Mouse (Mus musculus): ENCODE measurements around the gene Mical3.

Gene Mical3

DNA sequence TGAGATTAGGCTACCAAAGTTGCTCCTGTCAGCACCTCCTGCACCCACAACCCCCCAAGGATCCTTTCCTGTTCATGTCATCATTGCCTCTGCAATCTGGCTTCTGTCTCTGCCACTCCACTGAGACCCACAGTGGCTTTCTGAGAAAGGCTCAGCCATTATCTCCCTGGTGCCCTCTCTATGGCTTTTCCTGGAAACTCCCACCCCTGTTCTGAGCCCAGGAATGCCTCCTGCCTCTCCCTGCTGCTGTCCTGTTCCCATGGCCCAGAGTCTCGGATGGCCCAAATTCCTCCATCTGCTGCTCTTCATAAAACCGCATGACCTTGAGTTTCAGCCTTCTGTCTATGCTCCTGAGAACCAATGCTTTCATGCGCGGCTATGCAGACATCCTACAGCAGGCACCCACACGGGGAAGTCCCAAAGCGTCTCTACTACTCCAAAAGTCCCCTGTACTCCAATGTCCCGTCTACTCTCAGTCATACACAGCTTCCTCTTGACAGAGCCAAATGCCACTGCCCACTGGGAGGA lies 77.2 kb downstream of the Mical3 start:
- DNase-seq (ENCODE audit: low spot score): no peak

DNA sequence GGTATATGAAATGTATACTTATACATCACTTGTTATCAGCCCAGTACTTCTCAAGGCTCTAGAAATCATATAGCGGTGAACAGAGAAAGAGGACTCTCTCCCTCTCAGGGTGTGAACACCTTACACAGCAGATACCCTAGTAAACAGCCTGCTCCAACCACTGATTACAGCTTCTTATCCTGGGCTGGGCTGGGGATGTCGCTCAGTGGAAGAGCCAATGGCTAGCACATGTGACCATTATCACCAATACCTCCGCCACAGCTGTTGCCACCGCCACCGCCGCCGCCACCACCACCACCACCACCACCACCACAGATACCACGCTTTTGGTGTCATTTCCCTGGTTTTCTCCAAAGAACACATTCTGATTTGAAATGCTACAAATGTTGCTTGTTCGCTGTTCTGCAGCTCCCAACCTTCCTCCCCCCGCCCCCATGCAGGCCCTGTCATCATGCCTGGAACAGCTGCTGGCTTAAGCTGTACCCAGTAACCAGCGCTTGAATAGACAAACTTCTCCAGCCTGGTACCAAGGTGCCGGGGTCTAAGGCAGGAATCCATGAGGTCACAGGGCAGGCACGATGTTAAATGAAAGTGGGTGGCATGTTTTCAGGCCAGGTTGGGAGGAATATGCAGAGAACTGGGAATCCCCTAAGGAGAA lies 78.7 kb downstream of the Mical3 start:
- no peak for DNase-seq (ENCODE audit: low spot score)

DNA sequence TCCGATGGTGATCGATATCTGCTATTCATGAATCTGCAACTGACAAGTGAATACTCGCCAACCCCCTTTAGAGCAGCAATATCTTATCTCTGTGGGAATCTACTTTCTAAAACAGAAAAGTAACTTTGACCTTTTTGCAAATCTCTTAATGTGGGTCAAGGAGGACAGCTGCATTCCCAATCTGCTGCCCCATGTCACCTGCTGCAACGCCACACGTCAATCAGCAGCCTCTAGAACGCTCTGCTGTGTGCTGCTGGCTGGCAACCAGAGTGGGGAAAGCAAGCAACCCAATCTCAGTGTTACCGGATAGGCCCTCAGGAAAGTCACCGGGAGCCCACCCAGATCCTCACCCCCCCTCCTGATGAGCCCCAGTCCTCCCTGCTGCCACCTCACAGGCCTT lies 79.4 kb downstream of the Mical3 start:
- no peak for DNase-seq (ENCODE audit: low spot score)

DNA sequence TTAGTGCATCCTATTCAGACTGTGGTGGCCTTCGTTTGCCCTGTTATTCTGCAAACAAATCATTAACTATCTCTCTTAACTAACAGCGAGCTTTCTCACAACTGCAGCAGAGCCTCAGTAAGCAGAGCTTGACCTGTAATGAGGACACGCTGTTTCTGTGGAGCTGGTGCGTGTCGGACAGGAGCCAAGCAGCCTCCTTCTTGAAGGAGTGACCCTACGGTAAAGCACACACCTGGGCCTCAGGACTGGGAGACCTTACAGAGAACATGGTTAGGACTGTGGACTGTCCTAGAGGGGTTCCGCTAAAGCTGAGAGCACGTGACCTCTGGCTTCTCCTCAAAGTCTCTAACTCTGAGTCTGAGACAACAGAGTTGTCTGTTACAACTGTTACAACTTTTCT lies 82.1 kb downstream of the Mical3 start:
- no peak for DNase-seq (ENCODE audit: low spot score)

DNA sequence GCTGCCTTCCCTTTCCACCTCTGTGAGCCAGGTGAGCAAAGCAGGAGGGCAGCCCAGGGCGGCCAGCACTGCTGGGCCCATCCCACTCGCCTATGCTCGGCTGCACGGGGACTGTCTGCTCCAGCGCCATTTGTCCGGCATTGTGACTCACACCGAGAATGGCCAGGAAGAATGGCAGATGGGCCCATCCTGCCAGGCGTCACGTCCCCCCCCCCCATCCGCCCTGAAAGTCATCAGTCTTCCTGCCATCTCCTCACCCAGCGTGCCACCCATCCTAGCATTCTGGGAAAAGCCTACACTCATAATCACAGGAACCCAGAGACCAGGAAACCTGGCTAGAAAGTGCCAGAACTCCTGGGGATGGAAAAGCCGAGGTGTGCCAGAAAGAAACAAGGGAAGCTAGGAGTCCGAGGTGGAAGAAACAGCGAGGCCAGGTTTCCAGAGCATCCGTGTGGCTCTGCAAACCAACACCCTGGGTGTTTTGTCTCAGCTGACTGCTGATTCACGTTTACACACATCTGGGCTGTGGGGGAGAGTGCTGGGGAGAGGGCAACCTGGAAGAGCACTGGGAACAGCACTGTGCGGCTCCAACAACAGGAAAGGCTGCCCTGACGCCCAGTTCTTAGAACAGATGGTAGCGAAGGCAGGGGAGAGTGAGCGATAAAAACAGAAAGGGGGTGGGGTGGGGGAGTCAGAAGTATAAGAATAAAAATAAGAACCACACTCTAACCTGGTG lies 85.3 kb downstream of the Mical3 start:
- no peak for DNase-seq (ENCODE audit: low spot score)

DNA sequence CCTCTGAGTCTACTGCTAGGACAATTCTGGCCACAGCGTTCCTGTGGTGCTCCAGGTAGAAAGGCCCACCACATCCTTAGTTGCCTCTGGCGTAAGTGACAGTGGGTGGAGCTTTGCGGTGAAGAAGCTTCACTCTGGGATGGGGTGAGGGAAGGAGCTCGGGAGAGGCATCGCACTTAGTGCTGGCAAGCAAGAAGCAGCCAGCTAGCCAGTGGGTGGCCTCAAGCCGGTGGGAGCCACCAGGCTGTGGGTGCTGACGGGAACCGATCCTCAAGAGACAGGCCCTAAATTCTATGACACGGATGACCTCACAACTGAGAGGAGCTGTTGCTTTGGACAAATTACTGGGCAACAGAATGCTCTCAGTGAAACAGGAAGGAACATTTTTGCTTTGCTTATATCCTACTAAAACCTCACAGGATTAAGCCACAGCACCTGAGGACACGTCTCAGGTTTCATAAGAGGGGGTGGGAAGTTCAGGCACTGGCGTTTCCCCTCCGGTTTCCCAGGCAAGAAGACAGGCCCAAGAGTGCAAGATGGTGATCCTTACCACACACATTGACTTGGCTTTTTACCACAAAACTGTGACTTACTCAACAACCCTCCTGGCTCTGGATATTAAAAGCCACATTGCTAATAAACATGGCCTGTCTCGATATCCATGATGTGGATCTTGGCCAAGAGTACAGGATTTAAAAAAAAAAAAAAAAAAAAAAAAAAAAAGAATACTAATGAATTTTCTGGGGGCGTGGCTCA lies 87.2 kb downstream of the Mical3 start:
- no peak for DNase-seq (ENCODE audit: low spot score)

DNA sequence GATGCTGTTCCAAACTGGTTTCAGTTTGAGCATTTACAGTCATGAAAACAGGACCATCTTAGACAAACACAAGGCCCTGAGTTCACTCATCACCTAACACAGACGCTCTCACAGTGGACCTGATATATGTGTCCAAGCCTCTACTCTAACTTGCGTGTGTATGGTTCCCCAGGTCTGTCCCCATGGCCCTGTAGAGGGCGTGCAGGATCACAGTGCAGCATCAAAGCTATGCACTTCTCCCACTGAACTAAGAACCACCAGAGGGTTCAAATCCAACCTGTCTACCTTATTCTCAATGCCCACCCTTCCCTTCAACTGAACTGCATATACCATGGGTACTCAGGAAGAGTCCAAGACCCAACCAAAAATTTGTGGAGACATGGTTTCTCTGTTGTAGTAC lies 91.1 kb downstream of the Mical3 start:
- no peak for DNase-seq (ENCODE audit: low spot score)

DNA sequence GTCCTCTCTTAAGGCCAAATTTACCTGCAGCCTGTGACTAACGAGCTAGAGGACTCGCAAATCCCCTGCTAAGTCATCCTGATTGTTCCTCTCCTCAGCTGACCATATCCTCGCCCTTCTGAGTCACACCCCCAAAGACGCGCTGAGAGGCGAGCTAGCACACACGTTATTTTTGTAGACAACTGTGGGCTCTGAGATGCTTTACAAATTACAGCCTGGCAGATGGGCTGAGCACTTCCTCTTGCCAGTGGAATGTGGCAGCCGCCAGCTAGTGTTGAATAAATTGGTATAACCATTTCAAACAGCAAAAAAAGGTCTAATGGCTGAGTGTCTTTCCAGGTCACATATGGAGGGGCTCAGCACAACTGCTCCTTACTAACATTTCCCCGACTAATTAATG lies 91.5 kb downstream of the Mical3 start:
- DNase-seq (ENCODE audit: low spot score): no peak

DNA sequence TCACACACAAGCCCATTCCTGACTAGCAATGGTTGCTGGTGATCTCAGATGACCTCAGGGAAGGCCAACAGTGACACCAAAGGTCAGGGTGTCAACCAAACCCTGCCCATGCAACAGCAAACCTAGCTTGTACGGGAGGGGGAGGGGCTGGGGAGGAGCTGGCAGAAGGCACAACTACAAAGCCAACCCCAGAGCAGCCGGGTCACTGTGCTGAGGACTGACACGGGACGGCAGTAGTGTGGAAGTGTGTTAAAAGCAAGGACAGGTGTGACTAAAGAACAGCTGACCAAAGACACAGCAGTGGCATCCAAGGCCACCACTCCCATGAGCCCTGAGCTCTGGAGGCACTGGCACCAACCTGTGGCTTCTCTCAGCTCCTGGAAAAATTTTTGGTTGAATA lies 93.7 kb downstream of the Mical3 start:
- no peak for DNase-seq (ENCODE audit: low spot score)

DNA sequence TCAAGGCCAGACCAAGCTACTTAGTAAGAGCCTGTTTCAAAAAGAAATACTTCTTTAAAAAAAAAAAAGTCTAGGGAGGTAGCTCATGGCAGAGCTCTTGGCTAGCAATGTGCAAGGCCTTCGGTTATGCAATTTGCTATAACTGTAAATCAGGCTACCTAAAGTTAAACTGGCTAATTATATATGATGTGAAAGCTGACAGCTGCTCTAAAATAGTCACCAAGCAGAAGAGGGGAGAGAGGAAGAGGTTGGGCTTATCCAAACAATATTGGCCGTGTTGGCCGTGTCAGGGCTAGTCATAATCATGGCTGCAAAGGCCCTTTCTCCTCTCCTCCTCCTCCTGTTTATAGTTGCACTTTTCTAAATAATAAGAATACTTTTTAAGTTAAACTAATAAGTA lies 94.9 kb downstream of the Mical3 start:
- DNase-seq (ENCODE audit: low spot score): no peak

DNA sequence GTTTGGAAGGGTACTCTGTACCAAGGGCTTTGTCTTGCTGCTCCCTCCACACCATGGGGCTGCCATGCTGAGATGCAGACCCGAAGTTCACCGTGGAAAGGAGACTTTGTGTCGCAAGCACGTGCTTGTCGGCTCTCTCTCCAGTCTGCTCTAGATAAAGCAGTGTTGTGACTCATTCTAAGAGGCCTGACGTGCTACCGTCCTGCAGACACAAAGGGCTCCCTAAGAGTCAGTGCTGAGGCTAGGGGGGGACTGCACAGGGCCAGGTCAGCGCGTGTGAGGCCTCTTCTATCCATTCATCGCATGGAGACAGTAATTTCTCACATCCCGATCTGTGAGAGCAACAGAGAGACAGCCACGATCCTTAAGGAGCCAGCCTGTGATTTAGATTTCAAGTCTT lies 95.5 kb downstream of the Mical3 start:
- no peak for DNase-seq (ENCODE audit: low spot score)

DNA sequence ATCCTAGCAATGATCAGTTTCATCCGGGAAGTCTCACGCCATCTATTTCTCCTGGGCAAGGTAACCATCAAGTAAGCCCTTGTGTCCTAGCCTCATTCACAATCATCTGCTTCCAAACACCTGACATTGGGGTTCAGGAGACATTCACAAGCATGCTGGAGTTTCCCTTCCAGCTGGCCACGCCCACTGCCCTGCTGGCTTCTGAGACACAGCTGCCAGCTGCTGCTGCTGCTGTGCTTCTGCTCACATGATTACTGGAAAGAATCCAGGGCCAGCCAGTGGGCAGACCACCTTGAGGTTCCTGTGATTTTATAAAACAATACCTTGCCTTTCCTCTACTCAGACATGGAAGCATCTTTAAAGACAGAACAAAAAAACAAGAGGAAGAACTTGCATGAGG lies 97.5 kb downstream of the Mical3 start:
- no peak for DNase-seq (ENCODE audit: low spot score)

DNA sequence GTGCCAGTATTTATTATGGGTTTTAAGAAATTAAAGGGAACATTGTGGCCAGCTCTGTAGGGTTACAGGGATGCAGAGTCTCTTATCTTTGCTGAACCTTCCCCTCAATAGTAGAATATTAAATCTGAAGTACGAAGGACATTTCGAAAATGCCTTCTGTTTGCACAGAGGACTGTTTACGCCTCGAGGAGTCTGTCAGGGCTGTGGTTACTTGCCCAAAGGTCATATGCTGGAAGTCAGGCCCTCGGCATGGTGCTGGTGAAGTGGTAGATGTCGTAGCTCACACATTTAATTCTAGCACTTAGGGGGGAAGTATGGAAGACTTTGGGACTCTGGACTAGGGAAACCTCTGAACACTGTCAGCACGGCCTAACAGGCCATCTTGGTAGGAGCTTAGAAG lies 99.4 kb downstream of the Mical3 start:
- no peak for DNase-seq (ENCODE audit: low spot score)

DNA sequence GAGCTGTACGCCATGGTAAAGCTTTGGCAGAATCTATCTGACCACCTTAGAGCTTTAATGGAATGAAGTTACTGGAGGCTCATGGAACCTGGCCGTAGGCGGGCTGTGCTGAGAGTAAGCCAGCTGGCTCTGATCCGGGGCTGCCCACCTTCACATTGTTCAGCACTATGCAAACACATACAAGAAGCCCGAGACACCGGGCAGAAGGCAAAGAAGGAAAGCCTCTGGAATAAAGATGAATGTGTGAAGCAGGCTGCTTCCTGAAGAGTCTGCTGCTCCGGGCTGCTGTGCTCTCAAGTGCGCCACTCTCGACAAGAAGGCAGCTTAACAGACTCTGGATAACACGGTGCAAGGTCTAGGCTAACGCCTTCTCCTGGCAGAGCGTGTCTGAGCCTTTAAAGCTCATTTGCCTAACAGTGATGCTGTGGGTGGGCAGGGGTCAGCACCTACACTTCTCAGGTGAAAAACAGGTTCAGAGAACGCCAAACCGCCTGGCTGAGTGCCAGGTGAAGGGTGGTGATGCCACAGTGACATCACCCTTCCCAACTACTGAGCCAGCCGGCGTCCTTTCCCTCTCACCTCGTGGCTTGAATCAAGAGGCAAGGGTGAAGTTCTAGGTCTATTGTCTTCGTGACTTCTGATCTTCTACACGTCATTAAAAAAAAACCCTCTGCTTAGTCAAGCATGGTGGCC lies 100.8 kb downstream of the Mical3 start:
- no peak for DNase-seq (ENCODE audit: low spot score)

DNA sequence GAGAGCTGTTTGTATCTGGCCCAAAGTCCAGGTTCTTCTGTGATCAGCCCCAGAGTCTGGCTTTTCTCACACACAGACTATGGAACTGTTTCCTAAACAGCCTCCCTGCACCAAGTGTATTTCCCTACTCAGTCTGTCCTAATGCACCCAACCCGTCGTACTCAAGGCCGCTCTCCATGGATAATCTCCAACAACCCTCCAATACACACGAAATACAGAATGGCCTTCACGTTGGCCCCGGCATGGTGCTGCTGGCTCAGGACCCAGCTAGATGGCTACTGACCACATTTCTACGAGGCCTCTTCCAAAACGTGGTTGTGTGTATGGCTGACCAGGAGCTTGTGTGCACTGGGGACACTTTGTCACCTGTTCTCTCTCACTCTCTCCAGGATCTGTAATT lies 102.3 kb downstream of the Mical3 start:
- DNase-seq (ENCODE audit: low spot score): no peak

DNA sequence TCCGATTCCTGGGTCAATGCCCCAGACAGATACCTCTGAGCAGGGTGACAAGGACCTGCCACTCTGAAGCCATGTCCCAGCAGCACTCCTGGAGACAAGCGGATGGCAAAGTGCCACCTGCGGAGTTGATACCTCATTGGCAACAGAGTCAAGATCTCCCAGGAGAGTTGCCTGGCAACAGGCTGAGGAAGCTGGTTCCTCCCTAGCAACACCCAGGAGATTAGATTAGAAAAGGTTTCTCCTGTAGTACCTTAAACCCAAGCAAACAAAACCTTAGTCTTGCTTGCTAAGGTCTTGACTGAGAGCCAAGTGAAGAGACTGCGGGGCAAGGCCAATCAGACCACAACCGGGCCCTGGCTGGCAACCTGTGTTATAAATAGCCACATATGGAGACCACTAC lies 103.5 kb downstream of the Mical3 start:
- no peak for DNase-seq (ENCODE audit: low spot score)

DNA sequence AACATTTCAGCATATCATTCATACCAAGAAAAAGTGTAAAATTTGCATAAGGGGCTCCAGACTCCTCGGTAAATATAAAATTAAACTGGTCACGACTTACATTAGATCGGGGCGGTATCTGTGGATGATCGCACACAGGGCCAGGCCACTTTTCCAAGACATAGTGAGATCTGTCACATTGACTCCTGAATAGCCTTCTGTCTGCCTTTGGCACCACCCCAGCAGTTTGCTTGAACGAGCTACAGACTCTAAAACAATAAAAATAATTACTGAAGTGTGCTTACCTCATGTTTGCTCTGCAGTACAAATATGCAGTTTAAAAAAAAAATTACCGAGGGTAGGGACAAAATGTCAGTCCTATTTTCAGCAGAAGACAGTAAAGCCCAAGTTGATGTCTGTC lies 103.9 kb downstream of the Mical3 start:
- no peak for DNase-seq (ENCODE audit: low spot score)

DNA sequence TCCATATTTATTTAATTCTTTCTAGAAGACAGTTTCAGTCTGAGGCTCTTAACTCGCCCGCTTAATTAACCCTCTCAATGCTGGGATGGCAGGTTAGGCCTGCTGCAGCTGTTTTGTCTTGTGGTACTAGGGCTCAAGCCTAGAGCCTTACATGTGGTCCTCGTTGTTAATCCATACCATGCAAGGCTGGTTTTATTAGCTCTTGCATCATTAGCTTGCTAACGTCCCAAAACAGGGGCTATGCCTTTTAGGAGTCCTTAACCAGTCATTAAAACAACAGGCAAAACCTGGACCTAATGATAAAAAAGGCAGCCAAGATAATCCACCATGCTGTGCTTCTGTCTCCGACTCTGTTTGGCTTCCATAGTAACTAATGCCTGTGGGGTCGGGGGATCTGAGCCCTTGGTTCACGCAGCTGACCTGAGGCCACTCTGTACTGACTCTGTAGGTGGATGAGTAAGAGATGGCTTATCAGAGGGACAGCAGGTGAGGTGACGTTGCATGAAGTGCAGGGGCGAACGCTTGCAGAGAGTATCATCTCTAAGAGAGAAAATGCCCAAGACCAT lies 104.7 kb downstream of the Mical3 start:
- no peak for DNase-seq (ENCODE audit: low spot score)

DNA sequence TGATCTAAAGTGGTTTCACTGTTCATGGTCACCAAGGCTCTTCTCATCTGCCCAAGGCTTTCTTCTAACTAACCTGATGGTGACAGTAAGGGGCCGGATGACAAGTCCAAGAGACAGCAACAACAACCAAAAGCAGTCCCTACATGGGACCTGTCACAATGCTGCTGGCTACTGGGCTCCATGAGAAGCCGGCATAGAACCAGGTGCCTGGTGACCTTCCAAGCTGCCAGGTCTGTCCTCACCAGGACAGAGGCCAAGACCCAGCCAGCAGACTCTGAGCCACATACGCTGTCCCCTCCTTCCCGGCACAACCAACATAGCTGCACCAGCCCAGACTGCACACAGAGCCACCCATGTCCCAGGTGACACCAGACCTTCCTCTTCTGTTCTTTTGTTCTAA lies 112.7 kb downstream of the Mical3 start:
- DNase-seq (ENCODE audit: low spot score): no peak

DNA sequence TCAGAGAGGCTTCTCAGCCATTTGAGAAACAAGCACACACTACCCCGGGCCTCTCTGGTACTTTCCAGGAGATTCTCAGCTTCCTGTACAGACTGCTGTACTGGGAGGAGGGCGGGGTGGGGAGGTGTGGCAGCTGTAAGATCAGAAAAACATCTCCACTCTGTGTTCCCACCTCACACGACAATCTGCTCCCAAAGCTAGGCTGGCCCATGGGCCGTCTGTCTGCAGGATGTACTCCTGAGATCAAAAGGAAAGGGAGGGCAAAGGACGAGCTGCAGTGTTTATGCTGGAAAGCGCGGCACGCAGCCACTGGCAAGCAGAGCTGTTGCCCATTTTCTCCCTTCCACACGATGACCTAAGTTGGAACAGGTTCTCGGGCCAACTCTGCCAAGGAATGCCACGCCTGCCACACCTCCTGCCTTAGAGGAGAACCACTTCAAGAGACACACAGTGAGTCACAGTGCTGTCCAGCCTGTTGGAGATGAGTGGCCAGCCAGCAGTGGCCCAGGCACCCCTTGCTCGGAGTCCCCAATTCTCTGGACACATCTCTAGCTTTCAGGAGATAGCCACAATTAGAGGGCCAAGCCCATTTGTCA lies 113.3 kb downstream of the Mical3 start:
- DNase-seq (ENCODE audit: low spot score): no peak

DNA sequence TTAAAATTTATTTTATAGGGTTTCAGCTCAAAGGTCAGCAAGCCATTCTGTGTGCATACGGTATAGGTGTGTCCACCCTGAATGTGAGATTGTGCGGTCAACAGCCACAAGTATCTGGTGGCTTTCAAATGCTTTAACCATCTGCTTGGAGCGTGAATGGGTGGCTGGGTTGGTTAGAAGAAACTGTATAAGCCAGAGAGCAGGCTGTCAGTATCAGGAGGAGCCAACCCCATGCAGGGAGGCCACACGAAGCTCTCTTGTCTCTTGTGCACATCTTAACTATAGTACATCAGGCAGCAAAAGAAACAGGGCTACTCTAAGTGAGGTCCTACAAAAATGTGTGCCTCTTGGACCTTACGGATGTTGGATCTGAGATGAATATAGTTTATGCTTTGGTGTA lies 114.7 kb downstream of the Mical3 start:
- no peak for DNase-seq (ENCODE audit: low spot score)

DNA sequence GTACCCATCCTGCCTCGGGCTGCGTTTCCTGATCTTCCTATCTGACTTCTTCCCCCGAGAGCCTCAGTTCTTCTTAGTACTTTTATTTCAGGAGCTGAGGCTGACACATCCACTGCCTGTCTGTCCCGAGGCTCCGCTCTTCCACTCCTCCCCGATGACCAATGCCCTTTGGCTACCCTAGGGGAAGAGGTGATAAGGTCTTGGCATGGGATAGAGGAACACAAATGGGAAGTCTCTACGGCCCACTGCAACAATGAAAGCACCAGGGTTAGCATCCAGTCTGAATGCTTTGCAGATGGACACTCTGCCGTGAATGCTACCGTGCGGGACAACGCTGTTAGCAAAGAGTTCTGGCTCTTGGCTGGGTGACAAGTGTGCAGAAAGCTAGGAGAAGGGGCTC lies 116.5 kb downstream of the Mical3 start:
- no peak for DNase-seq (ENCODE audit: low spot score)
